ENCODE assay signal across 8 mouse cellular contexts in genomic region chr2:156453822-156454221, GRCm38 (mm10). TPM values are rescaled to one million over a fixed set of nuclear protein-coding genes. Genes with fewer than 3 reads are reported as not detected.
DNase-seq lines count a peak whose midpoint lies in the region; ATAC-seq and TF ChIP-seq lines count a peak whose summit lies in the region.

No protein-coding gene starts in this region.

- no peak overlapping the region for H3K4me2 ChIP-seq in kidney, embryonic 14.5 days (replicated peaks; ENCODE audit: low read depth, low read length)

- TF ChIP-seq CTCF in kidney, adult 2 months (conservative IDR thresholded peaks at IDR 0.05; ENCODE audit: insufficient read depth, insufficient read length, low read depth, low read length) = no peak

- peaks cover 14% of the 10 kb centered on the region for H3K4me1 ChIP-seq in kidney, adult 2 months (ENCODE audit: control insufficient read depth, insufficient read depth, low read length)
- no peaks in the 10 kb centered on the region for H3K4me1 ChIP-seq in kidney, embryonic 14.5 days (ENCODE audit: control insufficient read depth, insufficient read depth, low read length)
- no peaks in the 10 kb centered on the region for H3K4me1 ChIP-seq in limb, embryonic 10.5 days

- no peaks in the 10 kb centered on the region for H3K36me3 ChIP-seq in kidney, adult 2 months (ENCODE audit: control insufficient read depth, insufficient read depth, low read length)
- H3K36me3 ChIP-seq in kidney, embryonic 14.5 days (ENCODE audit: control insufficient read depth, insufficient read depth, low read length) = no peaks in the 10 kb centered on the region
- H3K36me3 ChIP-seq in limb, embryonic 10.5 days = no peaks in the 10 kb centered on the region

- H3K9me3 ChIP-seq in kidney, embryonic 14.5 days (ENCODE audit: control insufficient read depth, low read length) = no peaks in the 10 kb centered on the region
- no peaks in the 10 kb centered on the region for H3K9me3 ChIP-seq in limb, embryonic 10.5 days (replicated peaks)

- DNase-seq in kidney, adult 2 months = peak; percentile 95
- DNase-seq in gastrocnemius, postnatal 14 days = peak; percentile 72
- peak; percentile 90 for DNase-seq in kidney, postnatal 14 days
- peak; percentile 84 for DNase-seq in testis, postnatal 10 days (ENCODE audit: low spot score)
- DNase-seq in limb, embryonic 10.5 days (ENCODE audit: low spot score) = no peak
- DNase-seq in left cerebral cortex, postnatal 36 days (ENCODE audit: low spot score in 2 of 2) = no peak

- 0 out of 2 replicates have a peak overlapping the region, but pooled peaks have one; percentile 9 for H3K27ac ChIP-seq in kidney, adult 2 months (ENCODE audit: insufficient read depth, low read depth, low read length)
- no peak overlapping the region for H3K27ac ChIP-seq in kidney, embryonic 14.5 days (ENCODE audit: low read depth, low read length)
- no peak overlapping the region for H3K27ac ChIP-seq in limb, embryonic 10.5 days

- 34% methylated on average over 7 of the region's 7 CpGs for WGBS in kidney, adult 2 months
- WGBS in kidney, embryonic 14.5 days = 42% methylated on average over 7 of the region's 7 CpGs
- 72% methylated on average over 7 of the region's 7 CpGs for WGBS in limb, embryonic 10.5 days

- TF ChIP-seq POLR2A in kidney, adult 2 months (IDR thresholded peaks at IDR 0.05; ENCODE audit: low read depth, low read length) = no peak

- no peak overlapping the region for H3K4me3 ChIP-seq in kidney, adult 2 months (ENCODE audit: insufficient read depth, low read depth, low read length)
- no peak overlapping the region for H3K4me3 ChIP-seq in kidney, embryonic 14.5 days (ENCODE audit: low read length)
- H3K4me3 ChIP-seq in limb, embryonic 10.5 days = no peak overlapping the region

- H3K9ac ChIP-seq in kidney, embryonic 14.5 days (ENCODE audit: low read depth, low read length) = no peak overlapping the region

- ATAC-seq in kidney, embryonic 14.5 days (ENCODE audit: low FRiP score, low TSS enrichment) = no peak
- no peak for ATAC-seq in megakaryocyte progenitor cell, adult 5-6 weeks (replicated peaks; ENCODE audit: poor library complexity)

- intact Hi-C loops in gastrocnemius, postnatal 14 days (cut with DNase I; ENCODE audit: low total_unique reads) = no loop called here
- intact Hi-C loops in left cerebral cortex, postnatal 36 days (cut with DNase I) = no loop called here

- no peaks in the 10 kb centered on the region for H3K27me3 ChIP-seq in kidney, adult 2 months (replicated peaks; ENCODE audit: control insufficient read depth, insufficient read depth, low read length)
- H3K27me3 ChIP-seq in kidney, embryonic 14.5 days (ENCODE audit: control insufficient read depth, insufficient read depth, low read length) = no peaks in the 10 kb centered on the region
- no peaks in the 10 kb centered on the region for H3K27me3 ChIP-seq in limb, embryonic 10.5 days (ENCODE audit: low read depth, poor library complexity, severe bottlenecking)

RNA-seq across cellular contexts. Expression of gene Epb41l1, which starts 33.1 kb away (rescaled TPM):
- 38.1 and 38.7 TPM in 2 replicates for polyA plus RNA-seq in kidney, adult 2 months (2012; rRNA removed)
- polyA plus RNA-seq in kidney, embryonic 14.5 days (2014; fragmentation: Nextera tagmentation; extraction: Ambion mirVana) = 2.5 and 3.1 TPM in 2 replicates
- 10 to 100 TPM in 1 of 2 experiments, 1 to 10 TPM in 1; 8.0 to 11.8 TPM for total RNA-seq in gastrocnemius, postnatal 14 days (2021)
- polyA plus RNA-seq in limb, embryonic 10.5 days (2016; fragmentation: Nextera tagmentation; extraction: Ambion mirVana) = 0.46 and 1.1 TPM in 2 replicates
- 100 to 1,000 TPM; 346 to 360 TPM for total RNA-seq in left cerebral cortex, postnatal 36 days (2021)
- 0.05 and 0.39 TPM in 2 replicates for total RNA-seq in megakaryocyte progenitor cell, adult 5-6 weeks (2015)
- 0.24 and 2.6 TPM in 2 replicates for total RNA-seq in megakaryocyte progenitor cell, adult 5-6 weeks (2017)

Comparison
In these comparisons a context has a peak if more than half of its experiments do, and no peak if none do; other contexts are left out.
1. DNase-seq: peak in kidney, adult 2 months (single experiment), gastrocnemius, postnatal 14 days (single experiment), kidney, postnatal 14 days (single experiment) and testis, postnatal 10 days (single experiment); none in limb, embryonic 10.5 days (single experiment) and left cerebral cortex, postnatal 36 days (0 of 2).
2. RNA of gene Epb41l1, which starts 33.1 kb away (total RNA-seq): 346 to 360 TPM in left cerebral cortex, postnatal 36 days; 8.0 to 11.8 TPM in gastrocnemius, postnatal 14 days and 0.05 to 2.6 TPM in megakaryocyte progenitor cell, adult 5-6 weeks; every median in the first group is over 10 times any median in the second.